Mouse (Mus musculus) large intestine, adult 2 months (tissue): ENCODE data around the gene Traf7. TPM values are rescaled to one million over a fixed set of nuclear protein-coding genes. Genes with fewer than 3 reads are reported as not detected.
A peak's percentile ranks its signal among the peaks of the same experiment; 100 is the strongest.

Source experiments
- DNase-seq: peaks from one replicate; pipeline ENCODE4 v3.0.0-alpha.2; 2012; ENCODE audit warnings: low read depth, low spot score
- WGBS: fragments of 180-500 bp; shearing (Covaris S2); methylation state at CpG from one replicate; pipeline ENCODE4 v1.1.7; 2018; 5-methylcytosine and 5-hydroxymethylcytosine counted together
- polyA plus RNA-seq: library from polyadenylated mRNA; depleted of rRNA; stranded (reverse); fragments of >200 nt; gene quantifications from 2 replicates; pipeline ENCODE4 v1.2.3, GENCODE M21; 2012

Traf7 gene
- polyA plus RNA-seq, 1 experiment: 119 TPM

DNA sequence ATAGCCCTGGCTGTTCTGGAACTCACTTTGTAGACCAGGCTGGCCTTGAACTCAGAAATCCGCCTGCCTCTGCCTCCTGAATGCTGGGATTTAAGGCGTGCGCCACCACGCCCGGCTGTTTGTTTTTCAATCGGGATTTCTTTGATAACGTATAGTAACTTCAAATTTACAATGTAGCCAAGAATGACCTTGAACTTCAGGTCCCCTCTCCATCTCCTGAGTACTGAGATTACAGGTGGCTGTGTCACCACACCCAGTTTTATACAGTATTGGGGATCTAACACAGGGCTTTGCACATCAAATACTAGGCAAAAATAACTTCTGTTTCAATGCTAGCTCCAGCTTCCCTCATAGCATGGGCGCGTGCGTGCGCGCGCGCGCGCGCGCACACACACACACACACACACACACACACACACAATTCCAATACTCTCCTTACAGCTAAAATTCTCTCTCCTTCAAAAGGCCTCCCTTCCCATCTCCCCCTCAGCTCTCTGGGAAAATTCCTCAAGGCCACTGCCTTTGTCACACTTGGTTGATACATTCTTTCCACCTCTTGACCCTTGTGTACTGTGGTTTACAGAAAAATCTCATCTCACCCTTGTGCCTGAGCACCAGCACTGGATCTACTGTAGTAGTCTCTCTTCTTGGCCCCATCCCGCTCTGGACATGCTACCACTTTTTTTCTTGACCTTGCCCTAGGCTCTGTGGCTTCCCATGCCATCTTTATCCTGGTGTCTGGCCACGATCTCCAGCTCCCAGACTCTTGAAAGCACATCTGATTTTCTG, 46.5 kb downstream of the Traf7 start:
- DNase-seq: no peak
- 85% methylated on average over 20 of the region's 20 CpGs for WGBS

- WGBS: 59% methylated on average over 3 of the region's 3 CpGs
- DNase-seq: no peak
Measured at GRCm38 (mm10) chr17:24480201-24480826, 47.4 kb downstream of the Traf7 start.

- DNase-seq: no peak
- 11% methylated on average over 1 of the region's 1 CpGs for WGBS
Measured at GRCm38 (mm10) chr17:24479431-24479830, 48.3 kb downstream of the Traf7 start.

DNA sequence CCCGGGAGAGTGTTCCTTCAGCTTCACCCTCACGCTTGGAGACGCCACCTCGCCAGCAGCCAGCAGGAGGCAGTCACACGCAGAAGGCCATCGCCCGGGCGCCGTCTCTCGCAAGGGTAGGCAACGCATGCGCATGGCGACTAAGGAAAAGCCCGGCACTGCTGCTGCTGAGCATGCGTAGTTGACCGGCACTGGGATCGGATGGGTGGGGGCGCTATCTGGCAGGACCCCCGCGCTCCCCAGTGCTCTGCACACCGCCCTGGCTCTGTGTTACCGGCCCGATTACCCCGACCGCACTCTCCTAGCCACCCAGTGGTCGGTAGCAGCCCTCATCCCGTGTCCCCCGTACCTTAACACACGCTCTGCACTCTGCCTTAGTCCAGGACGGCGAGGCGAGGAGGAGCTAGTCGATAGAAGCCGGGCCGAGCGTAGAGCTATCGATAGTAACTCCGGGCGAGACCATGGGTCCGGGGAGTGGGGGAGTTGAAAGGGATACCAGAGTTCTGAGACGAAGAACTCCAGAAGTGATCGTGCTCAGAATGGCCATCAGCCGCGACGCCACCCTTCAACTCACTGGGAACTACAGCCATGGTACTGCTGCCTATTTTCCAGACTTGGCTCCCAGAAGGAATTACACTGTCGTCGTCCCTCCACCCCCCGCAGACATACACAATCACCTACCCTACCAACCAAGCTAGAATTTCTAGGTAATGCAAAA, 48.9 kb downstream of the Traf7 start, which contains the start of gene Mlst8:
Gene Mlst8, minus strand, starts transcription at position 416 of the 718 bp plus-strand sequence.
- DNase-seq: peak; percentile 78
- WGBS: under 1% methylated on average over 48 of the region's 48 CpGs

- WGBS: 17% methylated on average over 11 of the region's 11 CpGs
- DNase-seq: no peak
Measured at GRCm38 (mm10) chr17:24477985-24478600, 49.6 kb downstream of the Traf7 start.

DNA sequence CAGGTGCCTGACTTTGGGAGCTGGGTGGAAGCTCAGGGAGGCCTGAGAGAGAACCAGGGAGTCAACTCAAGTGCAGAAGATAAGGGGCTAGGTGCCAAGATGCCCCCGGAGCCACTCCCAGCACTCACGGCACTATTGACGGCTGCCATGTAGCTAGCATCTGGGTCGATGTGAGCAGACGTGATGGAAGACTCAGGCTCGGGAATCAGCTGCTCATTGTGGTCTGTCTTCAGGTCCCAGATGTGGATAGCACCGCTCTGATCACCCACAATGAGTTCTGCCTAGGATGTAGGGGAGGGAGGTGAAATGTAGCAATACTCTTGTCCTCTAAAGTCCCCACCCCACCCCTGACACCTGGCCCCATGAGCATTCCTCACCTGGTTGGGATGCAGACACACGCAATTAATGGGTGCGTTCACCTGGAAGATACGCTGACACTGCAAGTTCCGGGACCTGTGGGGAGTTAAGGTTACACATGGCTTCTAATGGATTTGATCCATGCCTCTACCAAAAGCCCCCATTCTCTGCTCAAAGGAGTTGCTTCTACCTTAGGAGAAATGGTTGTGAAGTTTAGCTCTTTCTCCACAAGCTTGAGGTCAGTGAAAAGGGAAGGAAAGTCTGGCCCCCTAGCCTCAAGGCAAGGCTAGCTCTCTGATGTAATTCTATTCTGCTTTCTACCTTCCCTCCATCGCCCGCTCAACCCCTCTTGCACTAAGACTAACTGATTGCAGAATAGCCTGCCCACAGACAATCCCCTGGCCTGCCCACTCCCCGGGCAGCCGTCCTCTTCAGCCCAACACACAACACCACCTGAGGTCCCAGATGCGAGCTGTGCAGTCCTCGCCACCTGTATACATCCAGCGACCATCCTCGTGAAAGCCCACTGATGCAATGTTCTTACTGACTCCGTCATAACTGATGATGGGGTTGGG, 50.4 kb downstream of the Traf7 start:
- 87% methylated on average over 20 of the region's 20 CpGs for WGBS
- DNase-seq: no peak

DNA sequence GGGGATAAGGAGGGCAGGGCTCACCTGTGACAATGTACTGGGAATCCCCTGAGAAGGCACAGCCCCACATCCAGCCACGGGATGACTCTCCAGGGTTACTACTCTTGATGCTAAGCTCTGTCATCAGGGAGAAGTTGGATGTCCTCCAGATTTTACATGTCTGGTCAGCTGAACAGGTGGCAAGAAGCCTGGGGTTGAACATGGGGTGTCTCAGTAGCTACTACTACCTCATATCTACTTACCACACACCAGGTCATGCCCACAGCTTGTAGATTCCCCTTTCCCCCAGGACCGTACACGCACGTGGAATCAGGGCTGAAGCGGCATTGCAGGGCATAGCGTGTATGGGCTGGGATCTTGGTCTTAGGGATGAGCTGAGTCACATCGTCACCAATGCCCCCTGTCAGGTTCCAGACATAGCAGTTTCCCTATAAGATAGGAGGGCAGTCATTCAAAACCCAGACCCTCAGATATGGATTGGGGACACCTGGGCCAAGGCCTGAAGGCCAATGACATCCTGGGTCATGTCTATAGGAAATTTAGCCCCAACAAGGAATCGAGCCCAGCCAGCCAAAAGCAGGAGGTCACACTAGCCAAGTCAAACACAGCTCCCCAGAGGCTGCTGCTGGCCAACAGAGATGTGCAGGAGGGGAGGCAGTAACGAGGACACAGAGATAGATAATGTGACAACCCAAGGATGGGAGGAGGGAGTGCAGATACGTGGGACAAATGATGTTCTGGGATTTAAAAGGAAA, 51.5 kb downstream of the Traf7 start:
- 87% methylated on average over 10 of the region's 10 CpGs for WGBS
- DNase-seq: no peak

DNA sequence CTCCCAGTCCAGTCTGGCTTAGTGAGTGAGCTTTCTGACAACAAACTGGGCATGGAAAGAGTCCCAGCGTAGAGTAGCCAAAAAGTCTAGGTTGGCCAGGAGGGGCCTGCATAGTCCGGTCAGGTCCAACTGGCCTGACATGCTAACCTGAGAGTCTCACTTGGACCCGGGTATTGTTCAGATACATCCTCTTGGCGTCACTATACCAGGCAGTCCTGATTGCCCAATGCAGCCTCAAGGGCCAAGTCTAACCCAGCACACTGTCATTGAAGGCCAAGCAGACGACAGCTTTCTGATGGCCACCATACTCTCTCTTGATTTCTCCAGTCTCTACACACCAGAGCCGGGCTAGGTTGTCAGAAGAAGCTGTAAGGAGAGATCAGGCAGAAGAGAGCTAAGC, 52.2 kb downstream of the Traf7 start:
- WGBS: 86% methylated on average over 6 of the region's 6 CpGs
- DNase-seq: no peak

GRCm38 (mm10) chr17:24474557-24474956, 53.2 kb downstream of the Traf7 start:
- WGBS: 83% methylated on average over 5 of the region's 5 CpGs
- no peak for DNase-seq

- DNase-seq: no peak
- WGBS: 61% methylated on average over 6 of the region's 6 CpGs
Measured at GRCm38 (mm10) chr17:24473612-24474275, 54.0 kb downstream of the Traf7 start, which contains the start of gene Bricd5. Gene Bricd5 (plus strand): TSS chr17:24473884.

DNA sequence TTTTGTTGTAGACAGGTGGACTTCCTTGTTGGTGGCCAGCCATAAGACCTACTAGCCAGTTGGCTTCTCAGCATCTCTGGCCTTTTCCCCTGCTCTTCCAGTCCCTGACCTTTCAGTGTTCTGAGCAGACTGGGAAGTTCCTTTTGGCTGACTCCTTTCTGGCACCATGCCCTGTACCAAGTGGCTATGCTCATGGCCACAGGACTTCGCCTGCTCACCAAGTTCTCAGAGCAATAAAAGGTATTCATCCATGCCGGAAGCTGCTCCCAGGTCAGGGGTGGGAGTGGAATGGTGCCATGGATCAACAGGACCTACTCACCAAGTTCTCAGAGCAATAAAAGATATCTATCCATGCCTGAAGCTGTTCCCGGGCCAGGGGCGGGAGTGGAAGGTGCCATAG, 55.2 kb downstream of the Traf7 start:
- DNase-seq: peak; percentile 97
- 18% methylated on average over 4 of the region's 4 CpGs for WGBS

GRCm38 (mm10) chr17:24470701-24471527, 56.8 kb downstream of the Traf7 start:
- WGBS: under 1% methylated on average over 68 of the region's 68 CpGs
- no peak for DNase-seq

DNA sequence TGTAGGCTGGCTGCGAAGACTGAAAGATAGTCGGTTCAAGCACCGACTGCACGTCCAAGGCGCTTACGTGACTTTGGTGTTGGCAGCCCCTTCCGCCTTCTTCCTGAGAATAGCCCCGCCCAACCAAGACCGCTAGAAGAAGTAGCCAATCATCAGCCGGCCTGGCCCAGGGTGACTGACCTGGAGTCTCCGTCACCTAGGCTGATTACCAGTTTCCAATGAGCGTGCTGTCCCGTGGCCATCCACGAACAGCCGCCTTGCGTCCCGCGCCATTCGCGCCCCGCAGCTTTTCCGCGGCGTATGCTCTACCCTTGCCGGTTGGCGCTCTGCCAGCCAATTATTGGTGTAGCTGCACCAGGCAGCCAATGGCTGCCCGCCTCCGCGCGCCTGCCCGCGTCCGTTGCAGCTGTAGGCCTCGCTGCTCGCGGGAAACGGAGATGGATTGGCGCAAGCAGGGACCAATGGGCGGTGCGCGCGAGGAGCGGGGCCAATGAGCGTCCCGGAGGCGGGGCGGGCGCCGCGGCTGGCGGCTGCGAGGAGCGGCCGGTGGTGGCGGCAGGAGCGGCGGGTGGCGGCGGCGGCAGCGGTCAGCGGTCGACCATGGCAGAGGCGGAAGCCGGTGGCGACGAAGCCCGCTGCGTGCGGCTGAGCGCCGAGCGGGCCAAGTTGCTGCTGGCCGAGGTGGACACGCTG, 57.7 kb downstream of the Traf7 start, which contains the start of the genes E4f1 and Pgp:
Gene E4f1, minus strand, starts transcription at position 404 of the 693 bp plus-strand sequence.
Gene Pgp, plus strand, starts transcription at position 483 of the 693 bp plus-strand sequence.
- WGBS: 1% methylated on average over 75 of the region's 75 CpGs
- DNase-seq: peak; percentile 87

DNA sequence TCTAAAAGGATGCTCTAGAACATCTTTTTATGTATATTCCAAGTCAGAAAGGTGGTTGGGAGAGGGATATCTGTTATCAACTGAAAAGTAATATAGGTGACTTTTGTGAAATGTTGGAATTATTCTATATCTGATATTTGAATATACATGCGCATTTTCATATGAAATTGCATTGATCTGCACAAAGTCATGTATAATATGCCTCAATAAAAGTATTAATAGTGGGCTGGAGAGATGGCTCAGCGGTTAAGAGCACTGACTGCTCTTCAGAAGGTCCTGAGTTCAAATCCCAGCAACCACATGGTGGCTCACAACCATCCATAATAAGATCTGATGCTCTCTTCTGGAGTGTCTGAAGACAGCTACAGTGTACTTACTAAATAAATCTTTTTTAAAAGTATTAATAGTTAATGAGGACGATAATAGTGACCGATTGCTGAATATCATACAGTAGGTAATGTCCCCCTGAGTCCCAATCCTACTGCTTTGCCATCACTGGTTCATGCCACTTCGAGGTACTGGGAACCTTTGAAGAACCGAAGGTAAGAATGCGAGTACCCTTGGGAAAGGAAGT, 58.3 kb downstream of the Traf7 start:
- DNase-seq: no peak
- 18% methylated on average over 7 of the region's 7 CpGs for WGBS

DNA sequence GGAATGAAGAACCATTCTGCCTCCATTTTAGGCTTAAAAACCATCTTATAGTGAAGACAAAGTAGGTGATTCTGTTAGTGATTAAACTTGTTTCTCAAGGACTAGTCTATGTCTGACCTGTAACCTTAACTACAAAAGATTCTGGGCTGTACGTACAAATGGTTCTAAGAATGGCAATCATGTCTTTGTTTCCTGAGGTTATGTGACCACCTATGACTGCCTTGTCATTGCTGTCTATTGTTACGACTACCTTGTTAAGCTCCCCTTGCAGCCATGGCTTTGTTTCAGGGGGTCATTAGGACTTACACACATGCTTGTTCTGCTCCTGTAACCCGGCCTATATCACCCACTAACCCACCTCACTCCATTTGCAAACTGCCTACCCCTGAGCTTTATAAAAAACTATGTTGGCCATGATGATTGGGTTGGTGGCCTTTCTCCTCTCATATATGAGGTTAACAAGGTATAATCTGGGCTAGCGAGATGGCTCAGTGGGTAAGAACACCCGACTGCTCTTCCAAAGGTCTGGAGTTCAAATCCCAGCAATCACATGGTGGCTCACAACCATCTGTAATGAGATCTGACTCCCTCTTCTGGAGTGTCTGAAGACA, 59.0 kb downstream of the Traf7 start:
- DNase-seq: no peak

More for the DNA sequence above, 59.0 kb downstream of the Traf7 start:
- 95% methylated on average over 5 of the region's 5 CpGs for WGBS
